Mouse (Mus musculus): ENCODE measurements around the gene Thra.

- TF ChIP-seq POLR2A (IDR thresholded peaks at IDR 0.05; ENCODE audit: insufficient read depth, low read depth, low read length) (no peak), CTCF (IDR thresholded peaks at IDR 0.05; ENCODE audit: insufficient read depth, low read depth, low read length) (no peak)
Measured at GRCm38 (mm10) chr11:98771844-98772525, 31.5 kb downstream of the Thra start.

Measured in olfactory bulb, adult 2 months (tissue).